Mouse (Mus musculus) heart, postnatal 36 days (tissue): ENCODE data around the gene Ccdc182. TPM values are rescaled to one million over a fixed set of nuclear protein-coding genes. Genes with fewer than 3 reads are reported as not detected.

Experiments
- DNase-seq, 2 experiments: peaks; one replicate each; pipeline ENCODE4 v3.0.0; 2021 to 2022
- intact Hi-C: fragments of 180-260 bp; cut with DNase I; formaldehyde crosslinking; loops from one replicate; pipeline ENCODE4 v1.15.1; 2025
- total RNA-seq, 2 experiments: library from RNA; stranded (reverse); gene quantifications; 2 replicates each; pipeline ENCODE4 v1.2.3; 2021

Ccdc182 gene
- total RNA-seq, 2 experiments from 2014 or later = not detected

GRCm38 (mm10) chr11:88279006-88279405 is 14.9 kb upstream of the Ccdc182 start:
- intact Hi-C loops = no loop called here
- DNase-seq = no peak

- intact Hi-C loops = no loop called here
- no peak for DNase-seq
Measured at GRCm38 (mm10) chr11:88280426-88280836, 13.4 kb upstream of the Ccdc182 start.

GRCm38 (mm10) chr11:88281428-88282119 is 12.3 kb upstream of the Ccdc182 start:
- DNase-seq = no peak
- intact Hi-C loops = no loop called here

GRCm38 (mm10) chr11:88282516-88282915 is 11.3 kb upstream of the Ccdc182 start:
- no peak for DNase-seq
- intact Hi-C loops = no loop called here

DNA sequence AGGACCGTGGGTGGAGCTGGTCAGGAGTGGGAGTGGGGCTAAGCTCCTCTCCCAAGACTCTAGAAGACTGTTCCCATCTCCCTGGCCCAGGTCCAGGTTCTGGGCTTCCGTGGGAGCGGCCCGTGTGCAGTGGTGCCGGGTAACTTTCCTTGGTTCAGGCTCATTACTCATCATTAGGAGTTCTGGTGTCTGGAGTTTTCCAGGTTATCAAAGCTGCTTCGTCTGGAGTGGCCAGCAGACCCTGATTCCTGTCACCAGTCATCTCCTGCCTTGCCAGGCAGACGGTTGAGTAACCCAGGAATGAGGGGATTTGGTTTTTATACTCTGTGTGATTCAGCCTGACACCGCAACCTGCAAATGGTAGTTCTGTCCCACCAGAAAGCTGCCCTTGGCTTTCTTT is 7.8 kb upstream of the Ccdc182 start:
- no peak for DNase-seq
- intact Hi-C loops = no loop called here

DNA sequence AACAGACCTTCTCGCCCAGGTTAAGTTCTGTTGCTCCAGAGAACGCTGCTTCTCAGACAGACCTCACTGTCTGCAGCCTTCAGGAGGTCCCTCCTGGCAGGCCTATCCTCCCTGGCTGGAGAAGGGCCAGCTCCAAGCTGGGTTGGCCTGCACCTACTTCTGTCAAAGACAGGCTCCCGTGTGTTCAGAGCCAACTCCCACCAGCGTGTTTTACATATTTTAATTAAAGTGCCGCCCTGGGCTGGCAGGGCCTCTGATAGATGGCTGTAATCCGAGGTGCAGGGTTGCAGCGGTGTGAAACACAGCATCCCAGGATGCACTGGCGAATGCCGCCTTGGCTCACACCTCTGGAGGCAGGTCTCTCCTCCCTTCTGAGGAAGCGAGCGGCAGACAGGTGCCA is 5.5 kb upstream of the Ccdc182 start:
- intact Hi-C loops = no loop called here
- no peak for DNase-seq

- intact Hi-C loops = no loop called here
- no peak for DNase-seq
Measured at GRCm38 (mm10) chr11:88288805-88289340, 5.0 kb upstream of the Ccdc182 start.

- intact Hi-C loops = loop anchor here (1.0 to 5.0 kb wide), 3 partner anchors 122 to 532 kb away; no protein-coding TSS in a partner anchor
- DNase-seq = no peak
Measured at GRCm38 (mm10) chr11:88291245-88291644, 2.6 kb upstream of the Ccdc182 start.

- intact Hi-C loops = loop anchor here (1.0 to 5.0 kb wide), 3 partner anchors 121 to 532 kb away; no protein-coding TSS in a partner anchor
Measured at GRCm38 (mm10) chr11:88291688-88292087, 2.2 kb upstream of the Ccdc182 start.

DNA sequence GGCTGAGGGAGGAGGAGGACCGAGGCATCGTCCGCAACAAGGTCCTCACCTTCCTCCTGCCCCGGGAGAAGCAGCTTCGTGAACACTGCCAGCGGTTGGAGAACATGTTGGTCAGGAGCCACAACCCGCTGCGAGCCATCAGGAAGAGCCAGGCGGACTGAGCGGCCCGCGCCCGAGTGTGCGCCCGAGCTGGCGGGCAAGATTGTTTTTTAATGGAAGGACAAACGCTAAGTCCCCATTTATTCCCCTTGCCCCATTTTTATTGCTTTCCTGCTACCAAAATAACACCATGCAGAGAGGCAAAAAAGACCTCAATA is 494 bp downstream of the Ccdc182 start:
- intact Hi-C loops = loop anchor here (5.0 kb wide), 1 partner anchor 433 kb away; no protein-coding TSS in a partner anchor
- no peak for DNase-seq

More at GRCm38 (mm10) chr11:88291688-88292087, 2.2 kb upstream of the Ccdc182 start:
- DNase-seq = peak; percentile 21 to 26

GRCm38 (mm10) chr11:88295298-88295697 is 1.4 kb downstream of the Ccdc182 start:
- no peak for DNase-seq
- intact Hi-C loops = no loop called here

DNA sequence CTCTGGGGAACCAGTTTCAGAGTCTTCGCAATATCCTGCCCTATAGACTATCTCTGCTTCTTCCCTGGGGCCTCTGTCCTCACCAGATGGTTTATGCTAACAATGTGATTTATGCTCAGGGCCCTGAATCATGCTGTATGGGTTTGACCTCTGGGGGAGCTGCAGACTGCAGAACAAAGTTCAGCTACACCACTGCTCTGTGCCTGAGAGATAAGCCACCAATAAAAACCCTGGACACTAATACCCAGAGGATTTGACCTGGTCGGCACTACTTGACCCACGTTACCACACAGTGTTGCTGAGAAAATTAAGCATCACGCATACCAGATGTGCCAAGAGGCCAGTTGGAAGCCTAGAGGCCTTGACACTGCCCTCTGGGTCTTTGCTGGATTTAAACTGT is 3.7 kb downstream of the Ccdc182 start:
- intact Hi-C loops = no loop called here

DNA sequence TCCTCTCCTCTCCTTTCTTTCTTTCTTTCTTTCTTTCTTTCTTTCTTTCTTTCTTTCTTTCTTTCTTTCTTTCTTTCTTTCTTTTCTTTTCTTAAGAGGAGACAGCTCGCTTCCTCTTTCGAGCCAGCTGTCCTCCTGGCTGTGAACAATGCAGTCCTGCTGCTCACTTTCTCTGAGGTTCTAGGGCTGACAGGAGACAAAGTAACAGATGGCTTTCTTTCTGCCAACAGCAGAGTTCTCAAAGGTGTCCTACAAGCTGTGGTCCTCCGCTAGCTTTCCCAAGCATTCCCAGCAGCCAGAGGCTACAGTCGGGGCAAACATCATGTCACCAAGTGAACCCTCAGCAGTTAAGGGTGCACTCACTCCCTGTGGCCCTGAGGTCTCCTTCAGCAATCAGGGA is 5.5 kb downstream of the Ccdc182 start:
- intact Hi-C loops = no loop called here
- no peak for DNase-seq

More for the DNA sequence above, 3.7 kb downstream of the Ccdc182 start:
- DNase-seq = no peak

DNA sequence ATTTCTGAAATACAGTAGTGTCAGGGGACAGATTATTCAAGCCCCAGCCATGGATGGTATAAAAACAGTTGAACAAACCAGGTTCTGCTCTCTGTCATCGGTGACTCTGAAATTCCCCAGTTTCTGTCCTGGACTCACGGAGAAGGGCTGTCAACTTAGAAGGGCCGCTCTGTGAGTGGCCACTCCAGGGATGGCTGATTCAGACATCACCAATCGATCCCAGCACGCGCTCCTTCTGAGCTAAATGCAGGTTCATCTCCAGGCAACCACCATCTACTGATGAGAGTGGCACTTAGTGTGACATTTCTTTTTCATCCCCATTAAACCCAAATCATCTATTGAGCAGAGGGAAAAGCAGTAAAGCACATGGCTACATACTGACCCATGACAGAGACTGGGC is 7.8 kb downstream of the Ccdc182 start:
- intact Hi-C loops = no loop called here
- no peak for DNase-seq

DNA sequence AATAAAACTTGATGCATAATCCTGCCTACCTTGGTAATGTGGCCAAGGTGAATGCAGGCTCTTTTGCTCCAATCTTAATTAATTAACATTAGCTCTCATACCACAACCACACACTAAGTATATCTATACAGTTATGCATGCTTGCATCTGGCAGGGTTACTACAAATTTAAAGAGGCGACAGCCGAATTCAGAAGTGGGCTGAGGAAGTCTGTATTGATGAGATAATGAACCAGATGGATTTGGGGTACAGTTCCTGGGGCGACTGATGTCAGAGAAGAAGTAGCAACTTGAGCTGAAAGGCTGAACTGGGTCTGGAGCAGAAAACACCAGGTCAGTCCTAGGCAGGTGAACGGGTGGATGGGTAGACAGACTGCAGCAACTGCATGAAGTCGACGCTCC is 11.9 kb downstream of the Ccdc182 start:
- intact Hi-C loops = no loop called here
- no peak for DNase-seq

DNA sequence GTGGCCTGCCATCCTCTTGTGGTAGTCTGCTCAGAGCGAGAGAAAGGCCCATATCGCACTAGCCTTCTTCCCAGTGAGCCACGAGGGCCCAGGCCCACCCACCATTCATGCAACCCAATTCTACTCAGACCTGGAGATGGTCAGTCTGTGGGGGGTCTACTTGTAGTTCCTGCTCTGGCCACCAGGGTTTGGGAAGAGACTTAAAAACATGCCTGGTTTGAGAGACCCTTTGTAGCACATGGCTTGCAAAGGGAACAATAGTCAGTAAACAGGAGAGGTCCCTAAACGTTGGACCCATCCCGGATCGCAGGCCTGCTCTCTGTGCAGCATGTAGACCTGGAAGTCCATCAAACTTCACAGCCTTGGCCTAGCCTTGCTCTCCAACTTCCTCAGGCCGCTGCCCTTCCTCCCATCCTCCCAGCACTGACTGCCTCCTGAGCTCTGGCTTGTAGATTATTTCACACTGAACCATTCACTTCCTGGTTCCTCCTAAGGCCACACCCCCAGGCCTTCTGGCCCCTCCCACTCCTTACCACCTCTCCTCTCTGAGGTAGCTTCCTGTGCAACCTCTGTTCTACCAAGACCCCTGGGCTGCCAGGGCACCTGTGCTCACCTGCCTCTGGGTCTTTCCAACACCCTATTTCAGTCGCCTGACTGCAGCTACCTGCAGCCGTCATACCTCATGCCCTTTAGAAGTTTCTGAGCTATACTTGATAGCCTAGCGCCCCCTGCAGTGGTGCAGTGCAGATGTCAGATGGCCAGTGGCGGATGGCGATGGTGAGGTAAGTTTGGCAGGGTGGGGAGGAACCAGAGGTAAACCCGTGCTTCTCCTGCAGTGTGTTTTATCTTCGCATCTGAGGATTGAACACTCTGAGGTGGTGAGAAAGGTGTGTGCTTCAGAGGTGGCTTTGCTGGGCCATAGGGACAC is 14.0 kb downstream of the Ccdc182 start:
- DNase-seq = no peak
- intact Hi-C loops = no loop called here

GRCm38 (mm10) chr11:88309059-88309700 is 15.3 kb downstream of the Ccdc182 start:
- intact Hi-C loops = no loop called here
- no peak for DNase-seq

DNA sequence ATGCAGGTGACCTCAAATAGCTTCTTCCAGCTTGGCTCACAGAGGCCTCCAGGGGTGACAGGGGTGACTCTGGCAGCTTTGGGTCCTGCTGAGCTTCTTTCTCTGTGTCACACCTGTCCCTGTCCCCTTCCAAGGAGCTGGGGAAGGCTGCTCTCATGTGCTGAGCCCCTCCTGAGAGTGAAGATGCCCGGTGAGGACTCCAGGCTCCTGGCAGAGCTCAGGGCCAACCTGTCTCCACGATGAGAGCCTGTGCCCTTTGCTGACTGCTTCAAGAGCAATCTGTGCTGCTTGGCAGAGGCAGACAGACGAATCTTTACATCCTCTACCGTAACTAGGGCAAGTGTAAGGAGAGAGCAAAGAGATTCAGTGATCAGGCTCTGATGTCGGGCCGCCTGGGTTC is 16.9 kb downstream of the Ccdc182 start:
- intact Hi-C loops = no loop called here
- no peak for DNase-seq

DNA sequence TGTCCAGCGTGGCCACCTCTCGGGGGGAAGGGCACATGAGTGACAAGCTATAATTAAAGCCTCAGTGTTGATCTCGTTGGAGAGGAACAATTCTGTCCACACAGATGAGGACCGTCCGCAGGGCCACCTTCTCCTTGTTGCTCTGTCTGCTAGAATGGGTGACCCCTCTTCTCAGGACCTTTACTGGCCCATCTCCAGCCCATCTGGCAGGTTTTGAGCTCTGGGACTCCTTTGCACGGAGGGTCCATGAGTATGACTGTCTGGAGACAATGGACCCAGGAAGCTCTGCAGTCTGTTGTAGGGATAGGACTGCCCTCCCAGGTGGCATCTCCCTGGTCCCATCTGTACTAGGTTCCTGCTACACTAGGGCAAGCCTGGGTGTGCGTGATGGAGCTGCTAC is 17.7 kb downstream of the Ccdc182 start:
- intact Hi-C loops = no loop called here
- DNase-seq = no peak

DNA sequence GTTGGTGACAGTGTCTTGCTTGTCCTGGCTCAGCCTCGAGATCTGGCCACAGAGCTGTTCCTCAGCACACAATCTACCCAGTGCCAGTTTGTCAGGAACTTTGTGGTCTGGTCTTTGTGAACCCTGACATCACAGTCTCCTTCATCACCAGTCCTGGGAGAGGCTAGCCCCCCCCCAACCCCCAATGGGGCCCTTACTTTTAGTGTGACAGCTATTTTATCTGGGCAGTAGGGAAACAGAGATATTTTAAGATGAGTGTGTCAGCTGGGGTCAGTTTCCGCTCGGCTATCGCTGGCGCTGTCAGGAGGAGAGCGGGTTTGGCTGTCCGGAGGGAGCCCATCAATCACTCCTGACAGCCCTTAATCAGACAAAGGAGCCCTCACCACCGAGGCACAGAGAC is 19.7 kb downstream of the Ccdc182 start:
- no peak for DNase-seq
- intact Hi-C loops = no loop called here

GRCm38 (mm10) chr11:88314471-88314870 is 20.6 kb downstream of the Ccdc182 start:
- intact Hi-C loops = no loop called here

More at GRCm38 (mm10) chr11:88314471-88314870, 20.6 kb downstream of the Ccdc182 start:
- DNase-seq = no peak
